34 mouse cellular contexts compared by ENCODE assay signal in genomic region chrX:108366981-108367380, GRCm38 (mm10).
"Had no signal": no experiment of that assay in that cellular context is flagged by ENCODE, and none has a peak within 500 bp of the region (broad histone marks: within the 10 kb centered on the region; RNA-seq: fewer than 3 reads in every experiment).

No protein-coding gene starts in this region.

- H3K9ac ChIP-seq: heart, embryonic 12.5 days; heart, embryonic 13.5 days; heart, embryonic 15.5 days; hindbrain, embryonic 12.5 days; hindbrain, embryonic 13.5 days; hindbrain, embryonic 14.5 days; hindbrain, embryonic 15.5 days; intestine, embryonic 15.5 days; kidney, embryonic 15.5 days had no signal

- ATAC-seq: hindbrain, embryonic 16.5 days; hindbrain, postnatal 0 days; inflammation-experienced regulatory T-cells, adult 6 months; intestine, embryonic 15.5 days; intestine, embryonic 16.5 days; intestine, postnatal 0 days had no signal

- H3K4me1 ChIP-seq: heart, embryonic 12.5 days; heart, embryonic 13.5 days; heart, embryonic 15.5 days; hindbrain, embryonic 10.5 days; hindbrain, embryonic 12.5 days; hindbrain, embryonic 13.5 days; hindbrain, embryonic 15.5 days; intestine, embryonic 15.5 days; kidney, embryonic 15.5 days had no signal

- H3K4me3 ChIP-seq: heart, embryonic 12.5 days; heart, embryonic 13.5 days; heart, embryonic 15.5 days; hindbrain, embryonic 10.5 days; hindbrain, embryonic 12.5 days; hindbrain, embryonic 13.5 days; hindbrain, embryonic 15.5 days; intestine, embryonic 15.5 days; kidney, embryonic 15.5 days; layer of hippocampus, adult 2 months; left cerebral cortex, adult 2 months had no signal

- H3K27ac ChIP-seq: heart, embryonic 13.5 days; heart, embryonic 15.5 days; hindbrain, embryonic 10.5 days; hindbrain, embryonic 12.5 days; hindbrain, embryonic 13.5 days; hindbrain, embryonic 14.5 days; hindbrain, embryonic 15.5 days; hindbrain, postnatal 0 days; intestine, embryonic 15.5 days; kidney, embryonic 15.5 days; kidney, postnatal 0 days; layer of hippocampus, adult 2 months; left cerebral cortex, adult 2 months had no signal

- H3K27me3 ChIP-seq: heart, embryonic 12.5 days; heart, embryonic 13.5 days; heart, embryonic 15.5 days; hindbrain, embryonic 12.5 days; hindbrain, embryonic 13.5 days; hindbrain, embryonic 15.5 days; intestine, embryonic 15.5 days; kidney, embryonic 15.5 days had no signal

- DNase-seq: heart, postnatal 10 days; heart, postnatal 14 days; heart, postnatal 36 days; heart, postnatal 4 days; kidney, adult 11 months; kidney, adult 18-20 months; kidney, adult 2 months; kidney, adult 8-10 months; kidney, adult 9 months; kidney, postnatal 10 days; kidney, postnatal 14 days; kidney, postnatal 25 days; kidney, postnatal 36 days; kidney, postnatal 4 days; layer of hippocampus, adult 9-11 months; layer of hippocampus, postnatal 36 days had no signal

- H3K36me3 ChIP-seq: heart, embryonic 12.5 days; heart, embryonic 13.5 days; heart, embryonic 15.5 days; hindbrain, embryonic 10.5 days; hindbrain, embryonic 12.5 days; hindbrain, embryonic 13.5 days; hindbrain, embryonic 15.5 days; intestine, embryonic 15.5 days; kidney, embryonic 15.5 days had no signal

- H3K9me3 ChIP-seq: heart, embryonic 12.5 days; heart, embryonic 13.5 days; heart, embryonic 15.5 days; hindbrain, embryonic 10.5 days; hindbrain, embryonic 12.5 days; hindbrain, embryonic 13.5 days; hindbrain, embryonic 15.5 days; intestine, embryonic 15.5 days; kidney, embryonic 15.5 days had no signal
